Mouse (Mus musculus) kidney, embryonic 14.5 days (tissue): ENCODE measurements at regions not wholly inside any gene's neighbourhood (a gene's known extent, or its start where the extent isn't known, plus 50 kb on each side); places are given as distances from the start of the nearest gene placed in this dataset.

ENCODE experiments used
- ATAC-seq: fragments of 200-750 bp; cut with Nextera tagmentation; 2 replicates; pipeline ENCODE4 v1.8.0; 2017; ENCODE audit warnings: moderate number of reproducible peaks, mild to moderate bottlenecking, moderate TSS enrichment, moderate library complexity; ENCODE audit not compliant: low FRiP score, low TSS enrichment
- H3K27ac ChIP-seq: fragments of 300-500 bp; sonication (generic); 2 replicates; pipeline ENCODE4 v1.5.1; 2014; ENCODE audit warnings: low read depth, mild to moderate bottlenecking, low read length, moderate library complexity, mixed read lengths
- H3K27me3 ChIP-seq: fragments of 300-500 bp; sonication (generic); 2 replicates; pipeline ENCODE4 v1.6.1; 2014; ENCODE audit warnings: mild to moderate bottlenecking, low read length; ENCODE audit not compliant: control insufficient read depth, insufficient read depth
- H3K36me3 ChIP-seq: fragments of 300-500 bp; sonication (generic); 2 replicates; pipeline ENCODE4 v1.6.1; 2014; ENCODE audit warnings: low read length, mixed read lengths; ENCODE audit not compliant: control insufficient read depth, insufficient read depth
- H3K4me1 ChIP-seq: fragments of 300-500 bp; sonication (generic); 2 replicates; pipeline ENCODE4 v1.6.1; 2014; ENCODE audit warnings: low read length, mixed read lengths; ENCODE audit not compliant: control insufficient read depth, insufficient read depth
- H3K4me2 ChIP-seq: fragments of 300-500 bp; sonication (generic); replicated peaks from 2 replicates; pipeline ENCODE4 v1.6.1; 2014; ENCODE audit warnings: low read depth, mild to moderate bottlenecking, low read length
- H3K4me3 ChIP-seq: fragments of 300-500 bp; sonication (generic); 2 replicates; pipeline ENCODE4 v1.5.1; 2014; ENCODE audit warnings: mild to moderate bottlenecking, low read length
- H3K9ac ChIP-seq: fragments of 300-500 bp; sonication (generic); 2 replicates; pipeline ENCODE4 v1.6.1; 2014; ENCODE audit warnings: low read depth, mild to moderate bottlenecking, low read length, moderate library complexity
- H3K9me3 ChIP-seq: fragments of 300-500 bp; sonication (generic); 2 replicates; pipeline ENCODE4 v1.6.1; 2016; ENCODE audit warnings: low read length; ENCODE audit not compliant: control insufficient read depth
- WGBS: fragments of 180-500 bp; shearing (Covaris S2); extraction: QIAGEN DNeasy Blood & Tissue Kit; methylation state at CpG from one replicate; pipeline ENCODE4 v1.1.7; 2014; 5-methylcytosine and 5-hydroxymethylcytosine counted together

- Histone ChIP-seq H3K36me3 (no peaks in the 10 kb centered on the region), H3K9me3 (no peaks in the 10 kb centered on the region), H3K4me1 (no peaks in the 10 kb centered on the region), H3K27ac (no peak overlapping the region), H3K4me3 (no peak overlapping the region), H3K27me3 (no peaks in the 10 kb centered on the region), H3K9ac (no peak overlapping the region), H3K4me2 (no peak overlapping the region)
- 79% methylated on average over 2 of the region's 2 CpGs for WGBS
- ATAC-seq, result no peak
These were observed 590.7 kb upstream of the Acvr2a start for GRCm38 (mm10) chr2:48223084-48223799.

- WGBS, result 79% methylated on average over 4 of the region's 4 CpGs
- Histone ChIP-seq H3K9ac (no peak overlapping the region), H3K4me2 (no peak overlapping the region), H3K36me3 (no peaks in the 10 kb centered on the region), H3K27me3 (no peaks in the 10 kb centered on the region), H3K9me3 (no peaks in the 10 kb centered on the region), H3K4me3 (no peak overlapping the region), H3K27ac (no peak overlapping the region), H3K4me1 (no peaks in the 10 kb centered on the region)
- no peak for ATAC-seq
These were observed 563.7 kb upstream of the Acvr2a start for GRCm38 (mm10) chr2:48250174-48250573.

- no peak overlapping the region for H3K4me3 ChIP-seq
- H3K36me3 ChIP-seq, result no peaks in the 10 kb centered on the region
- H3K27me3 ChIP-seq, result no peaks in the 10 kb centered on the region
- no peak overlapping the region for H3K4me2 ChIP-seq
- H3K27ac ChIP-seq, result no peak overlapping the region
- H3K9me3 ChIP-seq, result no peaks in the 10 kb centered on the region
- no peaks in the 10 kb centered on the region for H3K4me1 ChIP-seq
- no peak for ATAC-seq
- 75% methylated on average over 2 of the region's 2 CpGs for WGBS
- no peak overlapping the region for H3K9ac ChIP-seq
These were observed 553.6 kb upstream of the Acvr2a start for GRCm38 (mm10) chr2:48260299-48260698.
